Mouse (Mus musculus) E14TG2a.4 (cell line): ENCODE data around the gene Hydin.
"Not testable (repeated sequence)": the region's sequence is repeated elsewhere in the genome, so short reads cannot be mapped to it uniquely, and the experiment has no call there.

Experiments
- CTCF ChIP-seq: conservative IDR thresholded peaks from 2 replicates; pipeline ENCODE4 v1.5.1; 2014; ENCODE audit warnings: low read length
- NANOG ChIP-seq: IDR thresholded peaks from 2 replicates; pipeline ENCODE4 v1.6.1; 2014; ENCODE audit warnings: borderline replicate concordance, low read length, mixed read lengths
- POU5F1 ChIP-seq: IDR thresholded peaks from 2 replicates; pipeline ENCODE4 v1.6.1; 2014; ENCODE audit warnings: low read length, borderline replicate concordance

GRCm38 (mm10) chr8:110384632-110385031 is 117.9 kb downstream of the Hydin start:
- TF ChIP-seq CTCF, POU5F1, NANOG: not testable (repeated sequence)
